Mouse (Mus musculus) megakaryocyte, embryonic 14.5 days (primary cell): Measurements from ENCODE around the gene Pdzd3.

Experiments used
- FLI1 ChIP-seq: IDR thresholded peaks from 2 replicates; pipeline ENCODE4 v1.6.1; 2012; ENCODE audit warnings: low read length, inconsistent platforms, mixed read lengths
- GATA1 ChIP-seq: IDR thresholded peaks from 3 replicates; pipeline ENCODE4 v1.6.1; 2012; ENCODE audit warnings: mixed read lengths, low read length, inconsistent platforms, borderline replicate concordance

DNA sequence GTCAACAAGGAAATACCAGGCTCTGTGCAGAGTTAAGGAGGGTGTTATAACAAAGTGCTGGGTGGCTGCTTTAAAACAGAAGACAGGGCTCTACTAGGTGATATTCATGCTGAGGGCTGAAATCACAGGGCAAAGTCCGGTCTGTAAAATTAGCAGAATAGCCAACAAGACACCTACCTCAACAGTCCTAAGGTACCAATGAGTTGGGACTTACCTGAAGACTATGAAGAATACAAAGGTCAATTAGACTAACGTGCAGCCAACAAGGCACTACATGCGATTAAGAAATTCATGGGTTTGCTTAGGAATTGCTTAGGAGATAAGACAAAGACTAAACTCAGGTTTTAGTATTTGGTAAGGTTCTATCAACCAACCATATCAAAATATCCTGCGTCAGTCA, 41.9 kb downstream of the Pdzd3 start:
- TF ChIP-seq GATA1 = no peak
- TF ChIP-seq FLI1 = no peak
